Mouse (Mus musculus) spleen, postnatal 36 days (tissue): ENCODE data around the gene Gpc6.

ENCODE experiments used
- DNase-seq, 2 experiments: peaks; one replicate each; pipeline ENCODE4 v3.0.0; 2022; ENCODE audit warnings: low spot score in 2 of 2, mixed read lengths in 1 of 2

The Gpc6 gene

DNA sequence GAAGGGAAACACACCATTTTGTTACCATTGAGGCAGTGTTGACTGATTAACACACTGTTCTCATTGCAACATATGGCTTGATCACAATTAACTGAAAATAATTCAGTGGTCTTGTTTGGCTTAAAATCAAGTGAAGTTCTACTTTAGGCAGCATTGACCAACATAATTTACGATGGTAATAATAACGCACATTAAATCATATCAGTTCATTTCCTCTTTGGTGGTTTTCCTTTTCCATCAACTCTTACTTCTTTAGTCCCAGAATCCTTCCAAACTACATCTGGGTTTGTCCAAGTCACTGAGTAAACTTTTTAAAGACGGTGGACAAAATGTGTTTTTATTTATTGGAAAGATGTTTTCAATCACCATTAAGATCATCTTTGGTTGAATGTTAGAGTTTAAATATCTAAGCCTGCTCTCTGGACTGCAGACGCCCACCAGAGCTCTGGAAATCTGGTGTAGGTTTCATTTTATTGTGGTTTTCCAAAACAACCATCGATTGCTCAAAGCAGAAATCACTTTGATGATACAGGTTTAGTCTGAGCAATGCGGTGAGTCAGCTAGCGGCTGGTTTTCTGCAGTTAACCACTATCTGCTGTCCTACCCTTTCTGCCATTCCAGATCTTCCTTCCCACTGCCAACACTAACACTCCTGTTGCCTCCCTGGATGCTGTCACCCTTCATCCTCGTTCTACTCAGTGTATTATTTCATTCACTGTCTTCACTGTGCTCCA, 314.7 kb downstream of the Gpc6 start:
- DNase-seq = no peak

- DNase-seq = no peak
Measured at GRCm38 (mm10) chr14:117245631-117246030, 320.5 kb downstream of the Gpc6 start.

- DNase-seq = no peak
Measured at GRCm38 (mm10) chr14:117256192-117256591, 331.1 kb downstream of the Gpc6 start.

DNA sequence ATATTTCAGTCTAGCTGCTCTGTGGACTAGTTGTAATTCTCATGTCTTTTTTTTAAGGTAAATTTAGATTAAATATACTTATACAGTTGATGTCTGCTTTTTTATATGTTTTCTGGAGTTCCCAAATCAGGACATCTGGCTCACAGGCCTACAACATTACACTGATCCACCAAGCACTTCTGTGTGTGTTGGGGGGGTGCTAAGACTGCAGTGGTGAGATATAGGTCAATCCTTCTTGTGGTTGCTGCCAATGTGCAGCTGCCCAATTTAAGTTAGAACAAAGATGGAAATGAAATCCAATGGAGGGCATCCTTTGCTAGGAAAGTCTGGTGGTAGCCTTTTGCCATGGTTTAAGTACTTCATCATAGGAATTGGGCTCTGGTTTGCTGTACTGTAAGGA, 340.5 kb downstream of the Gpc6 start:
- DNase-seq = no peak

DNA sequence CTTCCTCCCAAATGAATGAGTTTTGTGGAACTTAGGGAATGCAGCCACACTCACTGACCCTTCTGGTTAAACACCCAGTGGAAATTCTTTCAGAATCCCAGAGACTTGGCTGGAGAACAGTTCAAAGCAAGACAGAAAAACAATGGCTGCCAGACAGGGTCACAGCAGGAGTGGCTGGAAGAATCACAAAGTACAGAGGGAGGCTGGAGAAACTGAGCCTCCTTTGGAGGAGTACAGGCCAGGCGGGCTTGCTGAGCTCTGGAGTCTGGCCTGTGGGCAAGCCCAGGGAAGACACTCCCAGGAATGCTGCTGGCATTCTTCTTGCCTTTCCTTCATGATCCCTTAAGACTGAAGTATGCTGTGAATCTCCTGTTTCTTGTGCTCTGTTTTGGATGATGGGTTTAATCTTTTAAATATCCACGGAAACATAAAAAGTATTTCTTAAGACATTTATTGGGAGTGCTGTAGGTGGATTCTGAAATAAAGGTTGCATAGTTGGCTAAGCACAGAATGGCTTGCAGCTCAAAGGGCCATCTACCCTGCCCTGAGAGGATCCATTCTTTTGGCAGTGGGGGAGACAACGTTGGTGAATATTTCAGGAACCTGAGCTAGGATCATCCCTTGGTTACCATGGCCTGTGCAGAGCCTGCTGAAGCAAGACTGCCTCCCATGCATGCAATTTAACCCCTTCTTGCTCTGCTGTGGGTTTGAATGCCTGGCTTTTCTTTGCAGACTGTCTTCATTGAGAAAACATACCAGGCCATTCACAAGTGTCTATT, 342.9 kb downstream of the Gpc6 start:
- no peak for DNase-seq

GRCm38 (mm10) chr14:117283631-117284030, 358.5 kb downstream of the Gpc6 start:
- DNase-seq = no peak

DNA sequence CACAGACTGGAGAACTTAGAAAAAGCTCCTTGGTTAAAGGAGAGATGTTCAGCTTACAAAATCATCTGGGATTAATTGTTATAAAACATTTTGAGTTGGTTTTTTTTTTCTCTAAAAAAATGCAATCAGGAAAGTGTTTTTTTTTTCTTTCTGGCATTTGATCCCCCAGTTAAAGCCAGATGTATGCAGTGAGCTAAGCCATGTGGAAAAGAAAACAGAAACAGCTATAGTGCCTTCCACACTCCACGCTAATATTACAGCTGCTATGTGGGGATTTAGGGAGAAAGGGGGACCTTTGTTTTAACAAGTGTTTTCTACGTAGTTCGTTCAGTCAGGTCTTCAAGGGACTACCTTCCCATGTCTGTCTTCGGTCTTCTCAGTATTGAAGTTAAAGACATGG, 368.6 kb downstream of the Gpc6 start:
- no peak for DNase-seq

DNA sequence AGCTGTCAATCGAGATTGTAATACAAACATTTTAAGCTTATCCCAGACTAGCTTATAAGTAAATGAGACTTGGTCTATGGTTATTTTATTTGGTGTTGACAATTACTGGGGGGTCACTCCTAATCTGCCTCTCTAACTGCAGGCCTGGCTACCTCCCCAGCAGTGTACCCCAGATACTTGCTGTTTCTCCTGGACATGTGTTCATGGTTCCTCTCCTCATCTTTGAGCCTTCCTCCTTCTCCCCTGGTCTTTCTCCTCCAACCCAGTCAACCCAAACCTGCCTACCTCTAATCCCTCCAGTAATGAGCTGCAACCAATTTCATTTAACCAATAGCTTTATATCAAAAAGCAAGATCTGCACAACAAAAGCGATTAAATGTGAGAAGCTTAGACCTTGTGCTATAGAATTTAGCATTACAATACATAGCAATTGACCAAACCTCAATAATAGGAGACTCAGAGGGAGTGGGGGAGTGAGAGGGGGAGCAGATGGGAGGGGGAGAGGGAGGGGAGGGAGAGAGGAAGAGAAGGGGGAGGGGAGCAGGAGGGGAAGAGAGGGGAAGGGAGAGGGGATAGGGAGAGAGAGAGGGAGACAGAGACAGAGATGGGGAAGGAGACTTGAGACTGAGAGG, 371.2 kb downstream of the Gpc6 start:
- DNase-seq = no peak

DNA sequence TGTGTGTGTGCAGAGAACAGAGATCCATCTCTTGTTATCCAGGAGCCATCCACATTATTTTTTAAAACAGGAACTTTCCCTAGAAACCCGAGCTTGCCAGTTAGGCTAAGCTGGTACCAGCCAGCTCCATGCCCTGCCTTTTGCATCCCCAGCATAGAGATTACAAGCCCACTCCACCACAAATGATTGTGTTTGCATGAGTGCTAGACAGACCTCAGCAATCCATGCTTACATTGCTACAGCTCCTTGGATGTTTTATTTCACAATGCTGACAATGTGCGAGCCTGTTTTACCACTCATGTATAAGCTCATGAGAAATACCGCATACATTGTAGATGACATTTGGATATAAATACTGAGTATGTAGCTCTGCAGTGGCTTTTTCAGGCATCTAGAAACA, 375.9 kb downstream of the Gpc6 start:
- DNase-seq = no peak

DNA sequence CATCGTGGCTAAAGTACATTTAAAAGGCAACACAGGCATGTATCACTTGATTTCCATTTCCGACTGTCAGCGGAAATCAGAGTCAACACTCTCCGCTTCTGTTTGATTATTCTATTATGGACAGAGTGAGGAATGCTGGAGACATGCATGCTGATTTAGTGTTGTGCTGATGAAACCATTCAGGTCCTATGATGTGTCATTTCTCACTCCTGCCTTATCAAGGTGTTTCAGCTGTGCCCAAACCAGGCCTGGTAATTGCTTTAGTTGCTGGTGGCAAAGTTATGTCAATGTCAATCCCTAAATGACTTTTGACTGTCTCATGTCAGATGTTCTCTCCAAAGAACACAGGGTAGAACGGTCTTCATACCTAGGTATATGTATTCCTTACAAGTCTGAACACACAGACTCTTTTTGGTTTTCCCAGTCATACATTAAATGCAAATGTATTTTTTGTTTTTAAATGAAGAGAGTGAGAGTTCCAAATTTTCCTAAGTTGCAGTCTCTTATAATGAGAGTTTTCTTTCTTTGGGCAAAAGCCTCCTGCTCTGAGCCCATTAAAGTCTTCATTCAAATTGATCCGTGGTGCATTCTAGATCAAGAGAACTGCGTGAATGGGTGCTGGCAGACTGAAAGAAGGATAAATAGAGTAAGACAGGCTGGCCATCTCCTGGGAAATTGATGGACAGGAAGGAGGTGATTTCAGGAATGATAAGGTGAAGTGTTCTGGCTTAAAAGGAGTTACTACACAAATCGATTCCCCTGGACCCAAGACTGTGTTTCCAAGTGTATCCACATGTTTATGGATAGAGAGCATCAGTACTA, 379.0 kb downstream of the Gpc6 start:
- DNase-seq = no peak

- DNase-seq = no peak
Measured at GRCm38 (mm10) chr14:117304723-117305010, 379.6 kb downstream of the Gpc6 start.

DNA sequence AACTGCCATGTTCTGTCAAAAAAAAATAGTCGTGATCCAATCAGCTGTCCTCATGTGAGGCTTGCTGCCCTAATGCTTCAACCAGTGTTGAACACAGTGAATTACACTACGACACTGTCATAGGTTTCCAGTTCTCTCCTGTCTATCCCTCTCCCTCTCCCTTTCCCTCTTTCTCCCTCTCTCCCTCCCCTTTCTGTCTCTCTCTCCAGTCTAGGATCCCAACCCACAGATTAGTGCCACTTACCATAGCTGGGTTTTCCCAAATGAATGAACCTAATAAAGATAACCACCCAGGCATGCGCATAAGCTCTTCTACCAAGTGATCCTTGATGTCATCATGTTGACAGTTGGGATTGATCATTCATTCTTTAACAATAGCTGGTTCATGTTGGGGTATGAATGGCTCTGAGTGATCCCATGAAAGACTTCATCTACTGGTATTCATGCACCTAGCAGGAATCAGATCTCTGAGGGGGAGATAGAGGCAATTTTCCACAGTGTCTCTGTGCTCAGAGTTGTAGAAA, 384.9 kb downstream of the Gpc6 start:
- DNase-seq = no peak

DNA sequence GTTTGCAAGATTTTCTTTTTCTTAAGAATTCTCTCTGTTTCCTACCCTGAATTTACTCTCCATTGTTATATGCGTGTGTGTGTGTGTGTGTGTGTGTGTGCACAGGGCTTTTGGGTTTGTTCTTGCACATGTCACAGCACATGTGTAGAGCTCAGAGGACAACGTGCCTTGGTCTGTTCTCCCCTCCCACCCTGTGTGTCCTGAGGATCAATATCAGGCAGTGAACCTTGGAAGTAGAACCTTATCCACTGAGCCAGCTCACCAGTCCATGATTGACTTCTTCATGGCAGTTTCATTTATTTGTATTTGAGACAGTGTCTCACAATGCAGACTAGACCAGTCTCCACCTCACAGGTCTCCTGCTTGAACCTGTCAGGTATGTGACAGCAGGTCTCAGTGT, 399.1 kb downstream of the Gpc6 start:
- no peak for DNase-seq

DNA sequence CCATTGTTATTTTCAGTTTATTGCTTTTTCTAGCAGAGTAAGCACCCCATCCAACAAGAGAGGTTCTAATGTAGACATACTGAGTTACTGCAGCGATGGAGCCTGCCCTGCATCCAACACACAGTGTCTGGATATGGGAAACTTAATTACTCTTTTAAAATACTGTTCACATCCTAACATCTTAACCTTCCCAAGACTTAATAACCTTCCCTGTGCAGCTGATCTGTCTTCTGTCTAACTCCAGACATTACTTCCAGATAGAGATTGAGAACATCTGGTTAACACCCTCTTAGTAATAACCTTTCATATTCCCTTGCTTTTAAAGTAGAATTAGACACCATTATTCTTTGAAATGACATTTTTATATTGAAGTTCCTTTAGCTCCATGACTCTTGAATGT, 407.1 kb downstream of the Gpc6 start:
- no peak for DNase-seq

DNA sequence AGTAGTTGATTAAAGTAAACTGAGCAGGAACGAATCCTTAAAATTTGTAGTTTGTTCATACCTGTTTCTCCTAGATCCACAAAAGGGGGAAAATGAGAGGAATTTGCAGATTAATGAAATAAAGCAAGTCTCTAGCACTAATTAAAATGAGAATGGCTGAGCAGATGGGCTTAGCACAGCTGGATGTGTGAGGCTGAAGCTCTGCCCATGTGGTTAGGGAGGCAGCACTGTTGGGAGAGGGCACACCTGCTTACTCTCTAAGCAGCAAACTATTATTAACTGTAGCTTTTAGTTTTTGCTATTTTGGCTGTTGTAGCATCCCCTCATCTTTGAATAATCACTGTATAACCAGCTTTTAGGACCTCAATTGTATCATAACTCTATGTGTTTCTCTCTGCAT, 412.2 kb downstream of the Gpc6 start:
- no peak for DNase-seq

DNA sequence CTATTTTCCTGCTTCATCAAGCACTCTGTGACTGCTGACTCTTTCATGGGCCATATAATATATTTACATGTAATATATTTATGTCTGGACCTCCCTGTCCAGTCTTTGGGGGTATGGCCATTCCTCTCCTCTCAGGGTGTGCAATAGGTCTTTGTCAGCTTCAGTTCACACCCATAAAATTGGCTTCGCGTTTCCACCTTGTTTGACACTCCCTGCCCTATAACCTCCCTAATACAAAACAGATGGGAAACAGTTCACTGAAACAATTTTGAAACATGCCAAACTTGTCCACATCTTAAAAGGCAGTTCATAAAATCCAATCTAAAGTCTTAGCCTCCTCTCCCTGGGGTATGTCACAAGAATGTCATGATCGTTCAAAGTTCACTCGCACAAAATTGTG, 415.4 kb downstream of the Gpc6 start:
- DNase-seq = no peak

DNA sequence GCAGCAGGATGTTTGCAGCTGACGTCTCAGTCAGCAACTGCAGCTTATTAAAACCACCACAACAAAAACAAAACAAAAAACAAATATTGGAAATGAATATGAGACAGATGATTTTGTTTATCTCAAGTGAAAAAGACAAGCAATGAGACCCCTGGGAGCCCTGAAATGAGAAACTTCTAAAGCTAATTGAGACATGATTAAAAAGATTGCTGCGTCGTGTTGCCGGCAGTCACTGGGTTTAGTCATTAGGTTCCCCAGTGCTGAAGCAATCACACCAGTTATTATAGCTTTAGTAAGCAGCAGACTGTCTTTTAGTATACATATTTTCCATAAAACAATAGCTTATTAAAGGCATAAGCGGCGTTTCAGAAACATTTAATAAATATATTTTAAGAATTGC, 419.4 kb downstream of the Gpc6 start:
- DNase-seq = no peak

GRCm38 (mm10) chr14:117346372-117346885, 421.3 kb downstream of the Gpc6 start:
- DNase-seq = no peak

DNA sequence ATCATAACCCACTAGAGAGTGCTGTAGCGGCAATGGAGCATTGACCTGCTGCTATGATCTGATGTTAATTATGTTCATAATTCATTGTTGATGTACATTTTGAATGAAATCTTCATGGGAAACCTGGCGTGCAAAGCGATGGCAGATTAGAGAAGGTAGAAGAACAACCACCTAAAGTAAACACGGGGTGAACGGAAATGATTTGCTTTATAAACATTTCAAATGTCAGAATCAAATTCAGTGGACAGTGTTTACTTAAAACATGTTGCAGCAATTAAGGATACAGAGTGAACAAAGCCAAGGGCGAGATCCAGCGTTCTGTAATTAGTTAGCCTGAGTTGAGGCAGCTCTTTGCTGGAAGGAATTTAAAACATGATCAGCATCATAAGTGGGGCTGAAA, 426.2 kb downstream of the Gpc6 start:
- no peak for DNase-seq

- no peak for DNase-seq
Measured at GRCm38 (mm10) chr14:117361155-117361964, 436.2 kb downstream of the Gpc6 start.

DNA sequence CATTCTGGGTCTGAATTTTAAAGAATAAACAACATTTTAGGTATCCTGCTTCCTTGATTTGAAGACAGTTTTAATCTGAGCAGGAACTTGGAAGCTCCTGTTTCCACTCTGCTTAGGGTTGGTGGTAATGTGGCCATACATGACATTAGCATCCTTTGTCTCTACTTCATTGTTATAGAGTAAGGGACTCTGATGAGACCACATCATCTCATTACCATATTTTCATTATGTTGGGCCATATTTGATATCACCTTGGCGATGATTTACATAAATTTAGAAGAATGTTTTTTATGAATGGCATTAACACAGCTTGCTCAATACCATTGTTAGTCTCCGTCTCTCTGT, 436.8 kb downstream of the Gpc6 start:
- no peak for DNase-seq
